Mouse (Mus musculus) frontal cortex, postnatal 14 days (tissue): Measurements from ENCODE around the gene Olfr281.
"Not testable (repeated sequence)": the region's sequence is repeated elsewhere in the genome, so short reads cannot be mapped to it uniquely, and the experiment has no call there.

Experiments
- DNase-seq, 2 experiments: peaks; one replicate each; pipeline ENCODE4 v3.0.0; 2022; ENCODE audit warnings: low spot score in 2 of 2

Olfr281 gene

GRCm38 (mm10) chr15:98452288-98452687 lies at the start of gene Olfr281:
Olfr281 (plus strand) TSS chr15:98452588.
- no peak for DNase-seq

DNA sequence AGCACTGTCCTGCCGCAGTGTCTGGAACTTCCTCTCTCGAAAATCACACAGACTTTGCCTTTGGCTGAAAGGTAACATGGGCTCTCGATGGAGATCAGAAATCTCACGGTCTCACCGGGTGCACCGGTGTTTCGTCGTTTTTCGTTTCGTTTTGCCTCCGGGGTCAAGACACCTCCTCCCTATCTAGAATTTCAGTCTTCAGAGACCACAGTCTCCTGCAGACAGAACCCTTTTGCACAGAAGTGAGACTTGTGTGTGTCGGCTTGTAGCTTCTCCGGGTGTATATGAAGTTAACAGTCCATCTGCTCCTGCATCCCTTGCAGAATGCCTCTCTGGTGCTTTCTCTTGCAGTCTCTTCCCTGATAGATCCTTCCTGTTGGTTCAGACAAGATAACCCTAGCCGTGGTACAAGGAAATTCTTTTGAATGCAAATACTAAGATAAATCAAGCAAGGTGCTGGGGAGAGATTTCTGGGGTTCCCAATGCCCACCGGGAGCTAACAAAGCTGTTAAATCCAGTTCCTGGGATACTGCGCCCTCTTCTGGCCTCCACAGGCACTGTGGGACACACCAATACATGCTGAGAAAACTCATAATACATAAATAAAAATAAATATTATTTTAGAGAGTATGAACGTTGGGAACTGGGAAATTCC lies 43.9 kb upstream of the Olfr281 start:
- DNase-seq = peak in 1 of 2 experiments; percentile 22

- no peak for DNase-seq
Observed at GRCm38 (mm10) chr15:98409635-98410034, 42.8 kb upstream of the Olfr281 start.

- DNase-seq = no peak
Observed at GRCm38 (mm10) chr15:98410249-98410648, 42.1 kb upstream of the Olfr281 start.

DNA sequence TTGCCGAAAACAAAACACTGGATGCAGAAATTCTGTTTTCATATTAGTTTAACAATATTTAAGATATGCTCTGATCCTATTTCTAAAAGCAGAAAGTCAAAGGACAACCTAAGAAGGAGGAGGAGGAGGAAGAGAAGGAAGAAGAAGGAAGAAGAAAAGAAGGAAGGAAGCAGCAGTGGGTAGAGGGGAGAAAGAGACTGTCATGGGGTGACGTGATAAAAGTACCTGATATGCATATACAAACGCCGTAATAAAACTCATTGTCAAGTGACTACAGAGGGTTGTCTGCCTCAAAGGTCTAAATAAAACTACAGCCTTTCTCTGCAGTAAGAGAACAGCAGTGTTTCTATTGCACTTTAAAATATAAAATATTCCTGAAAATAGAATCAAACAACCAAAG lies 36.4 kb upstream of the Olfr281 start:
- no peak for DNase-seq

DNA sequence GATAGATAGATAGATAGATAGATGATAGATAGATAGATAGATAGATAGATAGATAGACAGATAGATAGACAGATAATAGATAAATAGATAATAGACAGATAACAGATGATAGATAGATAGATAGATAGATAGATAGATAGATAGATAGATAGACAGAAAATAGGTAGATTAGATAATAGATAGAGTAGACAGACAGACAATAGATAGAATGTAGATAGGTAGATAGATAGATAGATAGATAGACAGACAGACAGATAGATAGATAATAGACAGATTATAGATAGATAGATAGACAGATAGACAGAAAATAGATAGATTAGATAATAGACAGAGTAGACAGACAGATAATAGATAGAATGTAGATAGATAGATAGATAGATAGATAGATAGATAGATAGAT lies 35.6 kb upstream of the Olfr281 start:
- DNase-seq = not testable (repeated sequence)

GRCm38 (mm10) chr15:98417285-98417684 lies 35.1 kb upstream of the Olfr281 start:
- DNase-seq = not testable (repeated sequence)

GRCm38 (mm10) chr15:98418096-98418495 lies 34.3 kb upstream of the Olfr281 start:
- no peak for DNase-seq

DNA sequence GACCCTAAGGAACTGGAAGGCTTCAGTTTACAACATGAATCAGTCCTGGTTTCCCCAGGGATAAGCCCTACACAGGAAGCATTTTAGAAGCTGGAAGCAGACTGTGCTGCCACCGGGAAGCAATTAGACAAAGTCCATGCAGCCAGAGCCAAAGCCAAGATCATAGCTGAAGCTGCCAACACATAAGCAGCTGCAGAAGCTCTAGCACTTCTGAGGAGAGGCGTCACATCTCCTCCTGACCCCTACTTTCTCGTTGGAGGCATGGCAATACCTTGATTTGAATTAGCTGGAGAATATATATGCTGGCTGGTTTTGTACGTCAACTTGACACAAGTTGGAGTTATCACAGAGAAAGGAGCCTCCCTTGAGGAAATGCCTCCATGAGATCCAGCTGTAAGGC lies 31.5 kb upstream of the Olfr281 start:
- DNase-seq = no peak

GRCm38 (mm10) chr15:98424326-98424725 lies 28.1 kb upstream of the Olfr281 start:
- DNase-seq = no peak

DNA sequence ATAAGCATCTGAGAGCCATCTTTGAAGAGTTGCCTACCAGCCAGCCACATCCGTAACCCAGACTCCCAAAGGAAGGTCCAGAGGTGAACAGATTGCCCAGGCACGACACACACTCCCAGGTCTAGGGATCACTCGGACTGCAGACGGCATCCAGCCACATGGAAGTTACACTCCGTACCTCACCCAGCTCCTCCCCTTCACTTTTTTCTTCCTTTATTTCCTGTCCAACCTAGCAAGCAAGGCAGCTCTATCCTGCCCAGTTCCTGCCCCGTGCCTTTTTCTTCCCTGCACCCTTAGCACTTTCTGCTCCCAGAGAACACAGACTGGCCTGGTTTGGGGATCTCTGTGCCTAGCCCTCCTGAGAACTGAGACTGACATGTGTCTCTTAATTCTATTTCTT lies 27.6 kb upstream of the Olfr281 start:
- DNase-seq = no peak

DNA sequence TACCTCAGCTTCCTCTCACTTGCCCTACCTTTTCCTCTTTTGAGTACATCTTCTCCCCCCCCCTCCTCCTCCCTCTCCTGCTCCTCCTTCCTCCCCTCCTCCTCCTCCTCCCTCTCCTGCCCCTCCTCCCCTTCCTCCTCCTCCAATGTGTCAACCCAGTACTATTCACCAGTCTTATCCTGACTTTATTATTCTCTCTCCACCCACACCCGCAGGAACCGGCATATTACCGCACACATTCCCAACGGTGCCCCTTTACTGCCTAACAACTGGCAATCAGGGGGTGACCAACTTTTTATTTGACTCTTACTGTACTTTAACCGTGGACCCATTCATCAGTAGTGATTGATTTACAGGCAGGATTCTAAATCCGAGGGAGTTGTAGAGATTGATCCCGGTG lies 27.2 kb upstream of the Olfr281 start:
- no peak for DNase-seq

- not testable (repeated sequence) for DNase-seq
Observed at GRCm38 (mm10) chr15:98430925-98431324, 21.5 kb upstream of the Olfr281 start, which contains the start of gene Olfr282. Olfr282 (plus strand) TSS chr15:98431225.

DNA sequence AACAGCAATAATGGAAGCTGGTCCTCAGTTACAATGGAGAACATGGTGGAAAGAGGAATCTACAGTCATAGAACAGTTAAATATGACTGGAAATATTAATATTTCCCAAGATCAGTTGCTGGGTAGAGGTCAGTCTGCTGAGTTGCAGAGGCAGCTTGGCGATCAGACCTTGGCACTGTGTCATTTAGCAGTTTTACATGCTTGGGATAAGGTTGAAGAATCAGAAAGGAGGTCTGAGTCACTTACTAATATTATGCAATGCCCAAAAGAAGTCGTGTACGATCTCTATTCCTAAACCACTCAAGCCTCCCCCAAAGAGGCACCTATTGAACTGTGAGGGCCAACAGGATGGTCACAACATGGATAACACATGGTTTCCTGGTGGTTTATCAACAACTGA lies 7.8 kb upstream of the Olfr281 start:
- DNase-seq = no peak

DNA sequence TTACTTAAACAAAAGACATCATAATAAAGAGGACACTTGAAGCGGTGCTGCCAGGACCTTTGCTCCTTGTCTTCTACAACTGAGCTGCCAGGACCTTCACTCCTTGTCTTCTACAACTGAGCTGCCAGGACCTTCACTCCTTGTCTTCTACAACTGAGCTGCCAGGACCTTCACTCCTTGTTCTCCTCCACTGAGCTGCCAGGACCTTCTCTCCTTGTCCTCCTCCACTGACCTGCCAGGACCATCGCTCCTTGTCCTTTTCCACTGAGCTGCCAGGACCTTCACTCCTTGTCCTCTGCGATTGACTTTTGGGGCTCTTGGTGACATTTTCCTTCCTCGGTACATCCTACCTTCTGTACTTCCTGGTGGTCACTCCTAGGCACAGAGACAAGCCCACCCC lies 3.9 kb upstream of the Olfr281 start:
- DNase-seq = no peak

GRCm38 (mm10) chr15:98469596-98469995 lies 17.2 kb downstream of the Olfr281 start, which contains the start of gene OR5BS1P:
OR5BS1P (plus strand) TSS chr15:98469896.
- DNase-seq = no peak

- no peak for DNase-seq
Observed at GRCm38 (mm10) chr15:98471539-98471938, 19.2 kb downstream of the Olfr281 start.

DNA sequence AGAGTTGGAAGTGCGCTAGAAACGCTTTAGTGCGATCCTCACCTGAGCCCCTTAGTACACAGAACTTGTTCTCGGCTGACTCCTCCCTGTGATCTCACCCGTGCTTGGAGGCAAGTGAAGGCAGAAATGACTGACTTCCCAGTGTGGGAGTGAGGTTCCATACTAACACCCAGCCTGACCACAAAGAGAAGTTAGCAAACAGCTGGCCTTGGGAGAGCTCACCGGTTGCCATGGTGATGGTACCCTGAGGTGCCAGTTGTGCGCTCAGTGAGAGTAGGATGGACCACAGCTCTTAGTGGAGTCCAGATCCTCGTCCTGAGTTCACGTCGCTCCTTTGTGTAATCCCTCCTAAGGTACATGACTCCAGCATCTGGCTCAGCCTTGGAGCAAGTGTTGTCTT lies 22.6 kb downstream of the Olfr281 start:
- no peak for DNase-seq

DNA sequence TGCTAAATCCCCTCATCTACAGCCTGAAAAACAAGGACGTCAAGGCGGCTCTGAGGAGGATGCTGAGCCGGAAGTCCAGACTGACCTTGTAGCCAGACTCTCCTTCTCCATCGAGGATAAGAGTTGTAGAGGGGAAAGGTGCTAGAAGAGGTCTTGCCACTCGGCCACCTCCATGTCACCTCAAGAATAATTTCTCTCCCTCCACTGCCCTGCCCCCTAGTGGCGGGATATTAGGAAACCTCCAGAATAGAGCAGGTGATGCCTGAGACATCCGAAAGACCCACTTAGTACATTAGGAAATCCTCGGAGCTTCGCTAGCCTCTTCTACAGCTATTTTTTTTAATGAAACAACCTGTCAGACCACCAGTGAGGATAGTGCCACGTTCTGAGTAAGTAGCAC lies 23.0 kb downstream of the Olfr281 start:
- DNase-seq = peak in 1 of 2 experiments; percentile 9

DNA sequence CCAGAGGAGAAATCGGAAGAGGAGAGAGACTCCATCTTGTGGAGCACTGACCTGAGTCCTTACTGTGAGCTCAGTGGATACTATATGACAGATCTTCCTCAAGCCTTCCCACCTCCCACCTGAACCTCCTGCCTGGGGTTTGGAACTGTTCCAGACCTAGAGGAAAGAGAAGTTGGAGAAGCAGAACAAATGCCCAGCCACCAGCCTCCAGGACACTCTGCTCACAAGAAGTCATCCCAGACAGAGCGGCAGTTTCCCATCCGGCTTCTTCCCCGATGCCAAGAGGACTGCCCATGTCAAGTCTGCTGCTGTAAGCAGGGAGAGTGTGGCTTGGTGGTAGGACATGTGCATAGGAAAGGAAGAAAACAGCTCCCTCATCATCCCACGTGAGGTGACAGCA lies 23.9 kb downstream of the Olfr281 start:
- DNase-seq = no peak

- no peak for DNase-seq
Observed at GRCm38 (mm10) chr15:98479568-98480102, 27.2 kb downstream of the Olfr281 start.

DNA sequence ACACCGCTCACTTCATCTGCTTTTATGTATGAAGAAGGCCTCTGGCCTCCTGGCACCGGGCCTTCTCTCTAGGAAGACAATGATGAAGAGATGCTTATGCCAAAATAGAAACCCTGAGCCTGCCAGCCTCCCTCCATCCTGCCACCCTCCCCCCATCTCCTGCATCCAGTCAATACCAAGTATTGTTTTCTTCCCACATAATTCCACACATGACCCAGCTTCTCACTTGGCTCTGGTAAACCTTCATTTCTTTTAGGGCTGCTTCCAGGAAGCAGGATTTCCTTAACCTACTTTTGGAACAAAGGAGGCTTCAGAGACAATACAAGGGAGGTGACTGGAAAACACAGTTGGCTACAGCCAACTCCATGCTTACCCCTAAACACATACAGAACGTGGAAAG lies 30.3 kb downstream of the Olfr281 start, which contains the start of gene Lalba:
Gene Lalba, minus strand, starts transcription at position 21 of the 400 bp plus-strand sequence.
- DNase-seq = no peak
